In genomic region chr14:9544364-9544763, GRCm38 (mm10) we compare ENCODE assay signal across 26 mouse cellular contexts.
DNase-seq lines count a peak whose midpoint lies in the region; ATAC-seq and TF ChIP-seq lines count a peak whose summit lies in the region.
"Had no signal": no experiment of that assay in that cellular context is flagged by ENCODE, and none has a peak within 500 bp of the region (broad histone marks: within the 10 kb centered on the region; RNA-seq: fewer than 3 reads in every experiment).

No protein-coding gene starts in this region.

- no peaks in the 10 kb centered on the region for H3K9me3 ChIP-seq in embryonic facial prominence, embryonic 14.5 days (ENCODE audit: control insufficient read depth, low read length)
- H3K9me3 ChIP-seq in intestine, postnatal 0 days (ENCODE audit: control insufficient read depth) = no peaks in the 10 kb centered on the region
- no peaks in the 10 kb centered on the region for H3K9me3 ChIP-seq in kidney, embryonic 15.5 days (replicated peaks)
- H3K9me3 ChIP-seq: forebrain, embryonic 15.5 days; heart, embryonic 10.5 days; hindbrain, embryonic 15.5 days; limb, embryonic 12.5 days; midbrain, embryonic 10.5 days had no signal

- H3K4me2 ChIP-seq in embryonic facial prominence, embryonic 14.5 days (ENCODE audit: low read depth, low read length) = no peak overlapping the region
- no peak overlapping the region for H3K4me2 ChIP-seq in intestine, postnatal 0 days (replicated peaks; ENCODE audit: low read depth)
- no peak overlapping the region for H3K4me2 ChIP-seq in kidney, embryonic 15.5 days
- H3K4me2 ChIP-seq: forebrain, embryonic 15.5 days; hindbrain, embryonic 15.5 days; limb, embryonic 12.5 days; liver, embryonic 11.5 days had no signal

- H3K36me3 ChIP-seq in embryonic facial prominence, embryonic 14.5 days (ENCODE audit: control insufficient read depth, insufficient read depth, low read length) = no peaks in the 10 kb centered on the region
- H3K36me3 ChIP-seq in intestine, postnatal 0 days (ENCODE audit: control insufficient read depth, insufficient read depth) = no peaks in the 10 kb centered on the region
- H3K36me3 ChIP-seq in kidney, embryonic 15.5 days = no peaks in the 10 kb centered on the region
- H3K36me3 ChIP-seq: forebrain, embryonic 15.5 days; heart, embryonic 10.5 days; hindbrain, embryonic 15.5 days; limb, embryonic 12.5 days; midbrain, embryonic 10.5 days had no signal

- no peaks in the 10 kb centered on the region for H3K4me1 ChIP-seq in embryonic facial prominence, embryonic 14.5 days (ENCODE audit: control insufficient read depth, insufficient read depth, low read length)
- no peaks in the 10 kb centered on the region for H3K4me1 ChIP-seq in intestine, postnatal 0 days (replicated peaks; ENCODE audit: control insufficient read depth, insufficient read depth, low read length)
- H3K4me1 ChIP-seq in kidney, embryonic 15.5 days = no peaks in the 10 kb centered on the region
- H3K4me1 ChIP-seq: forebrain, embryonic 15.5 days; heart, embryonic 10.5 days; hindbrain, embryonic 15.5 days; limb, embryonic 12.5 days; midbrain, embryonic 10.5 days had no signal

- ATAC-seq in embryonic facial prominence, embryonic 14.5 days (ENCODE audit: low read depth) = 0 out of 2 replicates have a peak, but pooled peaks have one; percentile 22
- no peak for ATAC-seq in intestine, postnatal 0 days
- ATAC-seq in kidney, embryonic 15.5 days (replicated peaks; ENCODE audit: low FRiP score) = no peak
- ATAC-seq: activated CD4-positive, CD25-positive, alpha-beta regulatory T cell, adult 4 months; forebrain, embryonic 15.5 days; liver, postnatal 0 days; lung, postnatal 0 days had no signal

- intact Hi-C loops in left cerebral cortex, postnatal 36 days (cut with DNase I) = no loop called here

- TF ChIP-seq CTCF in intestine, postnatal 0 days (IDR thresholded peaks at IDR 0.05; ENCODE audit: low read depth) = no peak

- H3K27ac ChIP-seq in embryonic facial prominence, embryonic 14.5 days (replicated peaks; ENCODE audit: low read depth, low read length) = no peak overlapping the region
- no peak overlapping the region for H3K27ac ChIP-seq in intestine, postnatal 0 days (ENCODE audit: low read depth, low read length)
- H3K27ac ChIP-seq in kidney, embryonic 15.5 days = no peak overlapping the region
- H3K27ac ChIP-seq: forebrain, embryonic 15.5 days; heart, embryonic 10.5 days; hindbrain, embryonic 15.5 days; limb, embryonic 12.5 days; macrophage; midbrain, embryonic 10.5 days had no signal

- WGBS in embryonic facial prominence, embryonic 14.5 days = 66% methylated on average over 3 of the region's 3 CpGs
- 52% methylated on average over 3 of the region's 3 CpGs for WGBS in intestine, postnatal 0 days
- WGBS in kidney, embryonic 15.5 days = 70% methylated on average over 3 of the region's 3 CpGs

- no peak overlapping the region for H3K9ac ChIP-seq in embryonic facial prominence, embryonic 14.5 days (ENCODE audit: low read depth, low read length)
- H3K9ac ChIP-seq in intestine, postnatal 0 days (ENCODE audit: low read depth, low read length) = no peak overlapping the region
- no peak overlapping the region for H3K9ac ChIP-seq in kidney, embryonic 15.5 days
- H3K9ac ChIP-seq: forebrain, embryonic 15.5 days; hindbrain, embryonic 15.5 days; limb, embryonic 12.5 days; liver, postnatal 0 days had no signal

- peak; percentile 34 for DNase-seq in layer of hippocampus, adult 9-11 months
- DNase-seq in layer of hippocampus, postnatal 10 days (ENCODE audit: low spot score in 2 of 2) = no peak
- peak; percentile 77 for DNase-seq in brain, adult 2 months (ENCODE audit: low read depth, low spot score)
- DNase-seq in embryonic facial prominence, embryonic 14.5 days (ENCODE audit: low spot score) = peak; percentile 11
- peak; percentile 30 to 32 for DNase-seq in left cerebral cortex, postnatal 36 days (ENCODE audit: low spot score in 2 of 2)
- DNase-seq in cerebellum, adult 9-11 months = no peak
- DNase-seq: adrenal gland, adult 8-10 months; cerebellum, adult 2 months; cerebellum, postnatal 36 days; embryo, embryonic 11 days; heart, postnatal 4 days; kidney, adult 8-10 months; kidney, postnatal 25 days; liver, postnatal 0 days; thymus, adult 2 months had no signal

- H3K4me3 ChIP-seq in embryonic facial prominence, embryonic 14.5 days (ENCODE audit: low read depth, low read length) = no peak overlapping the region
- H3K4me3 ChIP-seq in intestine, postnatal 0 days (ENCODE audit: low read depth, low read length) = no peak overlapping the region
- H3K4me3 ChIP-seq in kidney, embryonic 15.5 days (replicated peaks) = no peak overlapping the region
- H3K4me3 ChIP-seq: forebrain, embryonic 15.5 days; heart, embryonic 10.5 days; hindbrain, embryonic 15.5 days; limb, embryonic 12.5 days; midbrain, embryonic 10.5 days had no signal

- H3K27me3 ChIP-seq in embryonic facial prominence, embryonic 14.5 days (replicated peaks; ENCODE audit: control insufficient read depth, insufficient read depth, low read length) = no peaks in the 10 kb centered on the region
- no peaks in the 10 kb centered on the region for H3K27me3 ChIP-seq in intestine, postnatal 0 days (replicated peaks; ENCODE audit: control insufficient read depth, insufficient read depth, low read length)
- no peaks in the 10 kb centered on the region for H3K27me3 ChIP-seq in kidney, embryonic 15.5 days
- H3K27me3 ChIP-seq: forebrain, embryonic 15.5 days; hindbrain, embryonic 15.5 days; limb, embryonic 12.5 days had no signal

Comparison
In these comparisons a context has a peak if more than half of its experiments do, and no peak if none do; other contexts are left out.
1. DNase-seq: peak in layer of hippocampus, adult 9-11 months (single experiment), brain, adult 2 months (single experiment), embryonic facial prominence, embryonic 14.5 days (single experiment) and left cerebral cortex, postnatal 36 days (2 of 2); none in layer of hippocampus, postnatal 10 days (0 of 2) and cerebellum, adult 9-11 months (single experiment).